In genomic region chr7:141429840-141430584, GRCm38 (mm10) we compare ENCODE assay signal across 10 mouse cellular contexts. TPM values are rescaled to one million over a fixed set of nuclear protein-coding genes. Genes with fewer than 3 reads are reported as not detected.
DNase-seq lines count a peak whose midpoint lies in the region; ATAC-seq and TF ChIP-seq lines count a peak whose summit lies in the region.
"Had no signal": no experiment of that assay in that cellular context is flagged by ENCODE, and none has a peak within 500 bp of the region (broad histone marks: within the 10 kb centered on the region; RNA-seq: fewer than 3 reads in every experiment).

No protein-coding gene starts in this region.

- H3K27ac ChIP-seq in kidney, embryonic 16.5 days (ENCODE audit: low read length), result no peak overlapping the region; the same call in 1 of the 2 replicates
- no peak overlapping the region for H3K27ac ChIP-seq in cortical plate, adult 2 months (ENCODE audit: insufficient read depth, low read length)
- peak overlapping the region; percentile 41 for H3K27ac ChIP-seq in heart, embryonic 16.5 days (ENCODE audit: low read length)
- peak overlapping the region; percentile 60 for H3K27ac ChIP-seq in midbrain, embryonic 12.5 days (replicated peaks)

- peaks cover 34% of the 10 kb centered on the region for H3K36me3 ChIP-seq in kidney, embryonic 16.5 days (ENCODE audit: insufficient read depth, low read length)
- H3K36me3 ChIP-seq in heart, embryonic 16.5 days (ENCODE audit: control insufficient read depth, insufficient read depth), result peaks cover 11% of the 10 kb centered on the region
- H3K36me3 ChIP-seq in midbrain, embryonic 12.5 days, result peaks cover 34% of the 10 kb centered on the region

- H3K9me3 ChIP-seq in kidney, embryonic 16.5 days (ENCODE audit: low read length), result no peaks in the 10 kb centered on the region
- no peaks in the 10 kb centered on the region for H3K9me3 ChIP-seq in heart, embryonic 16.5 days (replicated peaks; ENCODE audit: control insufficient read depth, low read length)
- H3K9me3 ChIP-seq in midbrain, embryonic 12.5 days, result no peaks in the 10 kb centered on the region

- 0 out of 2 replicates have a peak, but pooled peaks have one; percentile 18 for TF ChIP-seq POLR2A in cortical plate, adult 2 months (IDR thresholded peaks at IDR 0.05; ENCODE audit: extremely low read depth, insufficient read depth, low read length)

- peak; percentile 3; the same call in 1 of the 2 replicates for ATAC-seq in kidney, embryonic 16.5 days (ENCODE audit: low FRiP score, low TSS enrichment)
- no peak for ATAC-seq in heart, embryonic 16.5 days (replicated peaks; ENCODE audit: extremely low read depth, insufficient read depth, low FRiP score)
- peak; percentile 28; the same call in 1 of the 2 replicates for ATAC-seq in midbrain, embryonic 12.5 days (ENCODE audit: low FRiP score, low read depth)
- ATAC-seq: Patski had no signal

- no peak overlapping the region for H3K9ac ChIP-seq in kidney, embryonic 16.5 days (replicated peaks; ENCODE audit: low read length)
- H3K9ac ChIP-seq in heart, embryonic 16.5 days (ENCODE audit: low read length), result peak overlapping the region; percentile 2; the same call in 1 of the 2 replicates
- H3K9ac ChIP-seq in midbrain, embryonic 12.5 days (replicated peaks), result 0 out of 2 replicates have a peak overlapping the region, but pooled peaks have one; percentile 17

- H3K27me3 ChIP-seq in kidney, embryonic 16.5 days (ENCODE audit: insufficient read depth, low read length), result no peaks in the 10 kb centered on the region
- H3K27me3 ChIP-seq in heart, embryonic 16.5 days (ENCODE audit: control insufficient read depth, insufficient read depth, low read length), result no peaks in the 10 kb centered on the region
- peaks cover 19% of the 10 kb centered on the region; the same call in 1 of the 2 replicates for H3K27me3 ChIP-seq in midbrain, embryonic 12.5 days
- H3K27me3 ChIP-seq: Patski had no signal

- no peak overlapping the region for H3K4me3 ChIP-seq in kidney, embryonic 16.5 days (ENCODE audit: low read length)
- H3K4me3 ChIP-seq in cortical plate, adult 2 months (ENCODE audit: insufficient read depth, low read length), result peak overlapping the region; percentile 62; the same call in 1 of the 2 replicates
- H3K4me3 ChIP-seq in heart, embryonic 16.5 days (ENCODE audit: low read length), result no peak overlapping the region
- H3K4me3 ChIP-seq in midbrain, embryonic 12.5 days, result peak overlapping the region; percentile 44; the same call in 1 of the 2 replicates

- TF ChIP-seq CTCF in cortical plate, adult 2 months (IDR thresholded peaks at IDR 0.05; ENCODE audit: extremely low read depth, insufficient read depth, low read length), result no peak

- DNase-seq in kidney, adult 8-10 months, result no peak
- DNase-seq in layer of hippocampus, adult 18-20 months (ENCODE audit: low spot score in 2 of 2), result no peak
- DNase-seq in left cerebral cortex, adult 11 months (ENCODE audit: low spot score), result no peak

- H3K4me1 ChIP-seq in kidney, embryonic 16.5 days (ENCODE audit: insufficient read depth, low read length), result peaks cover 27% of the 10 kb centered on the region
- H3K4me1 ChIP-seq in cortical plate, adult 2 months (ENCODE audit: control insufficient read depth, insufficient read depth, low read length), result no peaks in the 10 kb centered on the region
- H3K4me1 ChIP-seq in heart, embryonic 16.5 days (ENCODE audit: control insufficient read depth, insufficient read depth, low read length), result peaks cover 25% of the 10 kb centered on the region
- peaks cover 46% of the 10 kb centered on the region for H3K4me1 ChIP-seq in midbrain, embryonic 12.5 days

- WGBS in kidney, embryonic 16.5 days, result 62% methylated on average over 9 of the region's 9 CpGs
- WGBS in heart, embryonic 16.5 days, result 45% methylated on average over 9 of the region's 9 CpGs
- WGBS in midbrain, embryonic 12.5 days, result 62% methylated on average over 9 of the region's 9 CpGs

- peak overlapping the region; percentile 37; the same call in 1 of the 2 replicates for H3K4me2 ChIP-seq in kidney, embryonic 16.5 days (replicated peaks; ENCODE audit: low read depth, low read length)
- H3K4me2 ChIP-seq in heart, embryonic 16.5 days (ENCODE audit: low read depth, low read length), result peak overlapping the region; percentile 34
- peak overlapping the region; percentile 69 for H3K4me2 ChIP-seq in midbrain, embryonic 12.5 days (replicated peaks)

RNA-seq across cellular contexts. Expression of gene Cend1, which starts 0.7 kb away (rescaled TPM):
- 3.0 TPM in 2 replicates for polyA plus RNA-seq in kidney, embryonic 16.5 days (2015; fragmentation: Nextera tagmentation; extraction: Ambion mirVana)
- polyA plus RNA-seq in cortical plate, adult 2 months (2012; rRNA removed), result 228 and 231 TPM in 2 replicates
- 5.2 and 5.9 TPM in 2 replicates for polyA plus RNA-seq in heart, embryonic 16.5 days (2015; fragmentation: Nextera tagmentation; extraction: Ambion mirVana)
- 19.3 and 22.7 TPM in 2 replicates for polyA plus RNA-seq in midbrain, embryonic 12.5 days (2016; fragmentation: Nextera tagmentation; extraction: Ambion mirVana)
- total RNA-seq in layer of hippocampus, adult 18-20 months (2021), result 100 to 1,000 TPM; 265 to 270 TPM
- total RNA-seq: common myeloid progenitor, adult 5-6 weeks; hematopoietic stem cell, adult 5-6 weeks had no signal

RNA-seq across cellular contexts. Expression of gene Slc25a22, which starts 7.7 kb away (rescaled TPM):
- 33.2 and 39.9 TPM in 2 replicates for polyA plus RNA-seq in kidney, embryonic 16.5 days (2015; fragmentation: Nextera tagmentation; extraction: Ambion mirVana)
- polyA plus RNA-seq in cortical plate, adult 2 months (2012; rRNA removed), result 242 and 244 TPM in 2 replicates
- polyA plus RNA-seq in heart, embryonic 16.5 days (2015; fragmentation: Nextera tagmentation; extraction: Ambion mirVana), result 17.8 and 19.7 TPM in 2 replicates
- polyA plus RNA-seq in midbrain, embryonic 12.5 days (2016; fragmentation: Nextera tagmentation; extraction: Ambion mirVana), result 52.6 and 52.7 TPM in 2 replicates
- 100 to 1,000 TPM; 319 to 320 TPM for total RNA-seq in layer of hippocampus, adult 18-20 months (2021)

RNA-seq across cellular contexts. Expression of gene Pidd1, which starts 13.8 kb away (rescaled TPM):
- polyA plus RNA-seq in kidney, embryonic 16.5 days (2015; fragmentation: Nextera tagmentation; extraction: Ambion mirVana), result 11.4 and 12.6 TPM in 2 replicates
- polyA plus RNA-seq in cortical plate, adult 2 months (2012; rRNA removed), result 2.7 and 2.8 TPM in 2 replicates
- 9.0 and 9.7 TPM in 2 replicates for polyA plus RNA-seq in heart, embryonic 16.5 days (2015; fragmentation: Nextera tagmentation; extraction: Ambion mirVana)
- 9.6 and 12.3 TPM in 2 replicates for polyA plus RNA-seq in midbrain, embryonic 12.5 days (2016; fragmentation: Nextera tagmentation; extraction: Ambion mirVana)
- total RNA-seq in layer of hippocampus, adult 18-20 months (2021), result 1 to 10 TPM in 1 of 2 experiments, under 1 TPM in 1; 0.69 to 1.1 TPM

RNA-seq across cellular contexts. Expression of gene Gatd1, which starts 16.1 kb away (rescaled TPM):
- polyA plus RNA-seq in kidney, embryonic 16.5 days (2015; fragmentation: Nextera tagmentation; extraction: Ambion mirVana), result 63.7 and 65.3 TPM in 2 replicates
- 57.0 and 58.9 TPM in 2 replicates for polyA plus RNA-seq in cortical plate, adult 2 months (2012; rRNA removed)
- 26.6 and 28.0 TPM in 2 replicates for polyA plus RNA-seq in heart, embryonic 16.5 days (2015; fragmentation: Nextera tagmentation; extraction: Ambion mirVana)
- polyA plus RNA-seq in midbrain, embryonic 12.5 days (2016; fragmentation: Nextera tagmentation; extraction: Ambion mirVana), result 47.0 and 48.2 TPM in 2 replicates
- total RNA-seq in layer of hippocampus, adult 18-20 months (2021), result 10 to 100 TPM; 37.7 to 39.9 TPM

RNA-seq across cellular contexts. Expression of gene Rplp2, which starts 17.2 kb away (rescaled TPM):
- 1,055 and 1,146 TPM in 2 replicates for polyA plus RNA-seq in kidney, embryonic 16.5 days (2015; fragmentation: Nextera tagmentation; extraction: Ambion mirVana)
- polyA plus RNA-seq in cortical plate, adult 2 months (2012; rRNA removed), result 611 and 653 TPM in 2 replicates
- polyA plus RNA-seq in heart, embryonic 16.5 days (2015; fragmentation: Nextera tagmentation; extraction: Ambion mirVana), result 704 and 720 TPM in 2 replicates
- 884 and 899 TPM in 2 replicates for polyA plus RNA-seq in midbrain, embryonic 12.5 days (2016; fragmentation: Nextera tagmentation; extraction: Ambion mirVana)
- total RNA-seq in layer of hippocampus, adult 18-20 months (2021), result 100 to 1,000 TPM; 557 to 573 TPM

Comparison
In these comparisons a context has a peak if more than half of its experiments do, and no peak if none do; other contexts are left out.
1. H3K27ac ChIP-seq: peak in heart, embryonic 16.5 days (single experiment) and midbrain, embryonic 12.5 days (single experiment); none in kidney, embryonic 16.5 days (single experiment) and cortical plate, adult 2 months (single experiment).
2. H3K4me3 ChIP-seq: peak in cortical plate, adult 2 months (single experiment) and midbrain, embryonic 12.5 days (single experiment); none in kidney, embryonic 16.5 days (single experiment) and heart, embryonic 16.5 days (single experiment).
3. Peak in every context shown above with its lines, with median percentiles within 50 percentile points of each other: H3K4me2 ChIP-seq.